Mouse (Mus musculus): ENCODE measurements around the gene Zbp1. TPM values are rescaled to one million over a fixed set of nuclear protein-coding genes. Genes with fewer than 3 reads are reported as not detected.

The Zbp1 gene
- polyA plus RNA-seq, 1 experiment from 2014 or later = 0.57 TPM

DNA sequence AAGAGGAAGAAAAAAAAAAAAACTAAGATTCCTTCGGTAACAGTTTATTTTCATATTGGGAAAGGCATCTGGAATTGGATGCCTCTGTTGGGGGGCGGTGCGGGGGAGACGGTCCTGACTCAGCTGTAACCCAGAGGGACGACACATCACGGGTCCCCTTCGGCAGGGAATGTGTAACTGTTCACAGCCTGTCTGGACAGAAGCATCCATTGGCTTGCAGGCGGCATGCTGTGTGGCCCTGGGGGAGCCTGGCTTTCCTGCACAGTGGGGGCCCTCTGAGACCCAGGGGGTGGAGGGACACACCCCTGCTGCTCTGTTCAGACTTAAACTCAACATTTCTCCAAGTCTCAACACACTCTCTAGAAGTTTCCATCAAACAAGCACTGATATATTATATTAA is 8.1 kb upstream of the Zbp1 start:
- ATAC-seq (ENCODE audit: extremely low read depth, insufficient number of reproducible peaks, low FRiP score, low TSS enrichment) = no peak
- 83% methylated on average over 8 of the region's 8 CpGs for WGBS

DNA sequence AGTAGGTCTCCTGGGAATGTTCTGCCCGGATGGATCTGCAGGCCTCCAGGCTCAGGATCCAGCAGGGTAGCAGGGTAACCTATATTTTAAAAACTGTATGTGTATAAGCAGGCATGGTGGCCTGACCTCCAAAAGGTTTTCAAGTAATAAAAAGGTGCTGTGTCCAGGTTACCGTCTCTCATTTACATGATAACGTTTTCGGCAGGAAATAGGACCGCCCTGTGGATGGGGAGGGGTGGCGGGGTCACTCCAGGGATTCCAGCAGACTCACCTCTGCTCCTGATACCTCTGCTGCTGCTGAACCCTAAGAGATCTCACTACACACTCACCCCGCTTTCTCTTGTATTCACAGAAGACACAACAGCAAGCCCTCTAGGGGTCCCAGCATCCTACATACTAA is 7.2 kb upstream of the Zbp1 start:
- no peaks in the 10 kb centered on the region for H3K27me3 ChIP-seq (replicated peaks)
- no peak for ATAC-seq (ENCODE audit: extremely low read depth, insufficient number of reproducible peaks, low FRiP score, low TSS enrichment)
- H3K27ac ChIP-seq (replicated peaks) = no peak overlapping the region
- H3K4me1 ChIP-seq = peaks cover 9% of the 10 kb centered on the region; the same call in 1 of the 2 replicates
- H3K4me2 ChIP-seq = no peak overlapping the region
- 72% methylated on average over 7 of the region's 7 CpGs for WGBS
- no peak overlapping the region for H3K4me3 ChIP-seq
- no peaks in the 10 kb centered on the region for H3K9me3 ChIP-seq
- peaks cover 46% of the 10 kb centered on the region for H3K36me3 ChIP-seq
- H3K9ac ChIP-seq = no peak overlapping the region

More for the DNA sequence above, 8.1 kb upstream of the Zbp1 start:
- Histone ChIP-seq H3K4me2 (no peak overlapping the region), H3K9ac (no peak overlapping the region), H3K4me1 (peaks cover 9% of the 10 kb centered on the region; the same call in 1 of the 2 replicates), H3K9me3 (no peaks in the 10 kb centered on the region), H3K27ac (replicated peaks) (no peak overlapping the region), H3K27me3 (replicated peaks) (no peaks in the 10 kb centered on the region), H3K36me3 (peaks cover 55% of the 10 kb centered on the region), H3K4me3 (no peak overlapping the region)

DNA sequence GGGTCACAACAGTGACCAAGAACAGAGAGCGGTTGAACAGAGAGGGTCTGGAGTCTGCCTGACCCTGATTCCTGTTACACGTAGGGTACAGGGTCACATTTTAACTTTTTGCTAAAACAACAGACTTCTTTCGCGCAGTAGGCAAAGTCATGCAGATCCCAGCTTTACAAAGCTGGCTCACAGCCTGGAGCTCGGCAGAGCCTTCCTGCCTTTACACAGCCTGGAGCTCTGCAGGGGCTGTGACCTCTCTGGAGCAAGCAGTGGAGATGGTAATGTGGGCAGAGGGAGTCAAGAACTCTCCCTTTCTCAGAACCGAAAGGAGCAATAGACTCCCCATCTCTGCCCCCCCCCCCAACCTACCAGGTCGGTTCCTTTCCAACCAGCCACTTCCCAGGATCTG is 6.1 kb upstream of the Zbp1 start:
- Histone ChIP-seq H3K9me3 (no peaks in the 10 kb centered on the region), H3K27ac (replicated peaks) (no peak overlapping the region), H3K4me2 (no peak overlapping the region), H3K9ac (no peak overlapping the region), H3K36me3 (peaks cover 37% of the 10 kb centered on the region), H3K27me3 (replicated peaks) (no peaks in the 10 kb centered on the region), H3K4me3 (no peak overlapping the region), H3K4me1 (peaks cover 2% of the 10 kb centered on the region; the same call in 1 of the 2 replicates)
- 51% methylated on average over 7 of the region's 7 CpGs for WGBS
- no peak for ATAC-seq (ENCODE audit: extremely low read depth, insufficient number of reproducible peaks, low FRiP score, low TSS enrichment)

DNA sequence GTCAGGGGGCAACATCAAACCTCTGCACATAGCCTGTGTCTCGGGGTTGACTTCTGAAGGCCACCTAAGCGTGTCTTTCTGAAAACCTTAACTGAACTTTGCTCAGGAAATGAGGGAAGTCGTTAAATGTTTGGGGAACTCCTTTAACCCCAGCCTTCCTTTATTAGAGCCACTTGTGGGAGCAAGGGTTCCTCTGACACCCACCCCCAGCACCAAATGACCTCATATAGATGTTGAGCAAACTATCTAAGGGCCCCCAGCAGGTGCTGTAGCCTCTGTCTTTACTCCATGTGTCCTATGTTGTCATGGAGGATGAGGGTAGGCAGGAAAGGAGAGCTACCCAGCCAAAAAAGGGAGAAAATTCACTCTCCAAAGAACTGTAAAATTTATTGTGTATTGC is 5.4 kb upstream of the Zbp1 start:
- no peak overlapping the region for H3K9ac ChIP-seq
- no peaks in the 10 kb centered on the region for H3K27me3 ChIP-seq (replicated peaks)
- H3K4me2 ChIP-seq = no peak overlapping the region
- WGBS = 69% methylated on average over 3 of the region's 3 CpGs
- peaks cover 35% of the 10 kb centered on the region for H3K36me3 ChIP-seq
- no peak overlapping the region for H3K27ac ChIP-seq (replicated peaks)
- H3K4me1 ChIP-seq = 0 out of 2 replicates have a peak, but pooled peaks cover 4% of the 10 kb centered on the region
- no peaks in the 10 kb centered on the region for H3K9me3 ChIP-seq
- ATAC-seq (ENCODE audit: extremely low read depth, insufficient number of reproducible peaks, low FRiP score, low TSS enrichment) = no peak
- no peak overlapping the region for H3K4me3 ChIP-seq

DNA sequence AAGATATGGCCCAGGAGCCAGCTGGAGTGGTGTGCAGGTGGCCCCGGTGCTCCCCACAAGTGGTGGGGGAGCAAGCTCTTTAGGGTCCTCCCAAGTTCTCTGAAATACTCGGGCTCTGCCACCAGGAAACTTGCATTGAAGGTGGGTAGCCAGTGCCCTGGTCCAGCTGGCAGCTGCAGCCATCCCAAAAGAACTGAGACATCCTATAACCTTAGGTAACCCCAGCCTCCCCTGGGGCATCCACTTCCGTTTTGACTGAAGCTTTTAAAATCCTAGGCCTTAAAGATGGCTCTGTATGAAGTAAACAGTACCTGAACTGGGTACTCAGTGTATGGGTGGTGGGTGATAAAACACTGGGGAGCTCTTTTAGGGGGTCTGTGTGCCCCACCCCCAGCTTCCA is 4.8 kb upstream of the Zbp1 start:
- H3K27me3 ChIP-seq (replicated peaks) = no peaks in the 10 kb centered on the region; the same call in 1 of the 2 replicates
- H3K4me2 ChIP-seq = no peak overlapping the region
- H3K36me3 ChIP-seq = peaks cover 29% of the 10 kb centered on the region
- ATAC-seq (ENCODE audit: extremely low read depth, insufficient number of reproducible peaks, low FRiP score, low TSS enrichment) = no peak
- H3K4me1 ChIP-seq = 0 out of 2 replicates have a peak, but pooled peaks cover 5% of the 10 kb centered on the region
- 68% methylated on average over 3 of the region's 3 CpGs for WGBS
- no peak overlapping the region for H3K27ac ChIP-seq (replicated peaks)
- H3K4me3 ChIP-seq = no peak overlapping the region
- H3K9me3 ChIP-seq = no peaks in the 10 kb centered on the region
- no peak overlapping the region for H3K9ac ChIP-seq

DNA sequence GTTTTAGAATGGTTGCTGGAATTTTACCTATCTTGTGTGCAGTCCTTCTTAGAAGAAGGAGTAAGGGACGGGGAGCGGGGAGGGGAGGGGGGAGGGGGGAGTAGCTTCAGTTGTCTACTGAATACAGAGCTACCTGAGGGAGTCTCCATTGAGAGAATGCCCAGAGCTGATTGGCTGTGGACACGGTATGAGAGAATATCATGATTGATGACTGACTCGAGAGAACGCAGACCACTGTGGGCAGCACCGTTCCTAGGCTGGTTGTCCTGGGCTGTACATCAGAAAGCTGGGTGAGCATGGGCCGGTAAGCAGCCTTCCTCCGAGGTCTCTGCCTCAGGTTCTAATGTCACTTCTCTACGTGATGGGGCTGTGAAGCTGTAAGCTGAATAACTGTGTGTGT is 2.0 kb upstream of the Zbp1 start:
- no peak overlapping the region for H3K4me2 ChIP-seq
- 0 out of 2 replicates have a peak, but pooled peaks cover 5% of the 10 kb centered on the region for H3K4me1 ChIP-seq
- ATAC-seq (ENCODE audit: extremely low read depth, insufficient number of reproducible peaks, low FRiP score, low TSS enrichment) = no peak
- peaks cover 18% of the 10 kb centered on the region for H3K27me3 ChIP-seq (replicated peaks)
- H3K27ac ChIP-seq (replicated peaks) = no peak overlapping the region
- H3K36me3 ChIP-seq = peaks cover 5% of the 10 kb centered on the region
- no peak overlapping the region for H3K9ac ChIP-seq
- no peak overlapping the region for H3K4me3 ChIP-seq
- WGBS = 80% methylated on average over 9 of the region's 9 CpGs
- H3K9me3 ChIP-seq = no peaks in the 10 kb centered on the region

DNA sequence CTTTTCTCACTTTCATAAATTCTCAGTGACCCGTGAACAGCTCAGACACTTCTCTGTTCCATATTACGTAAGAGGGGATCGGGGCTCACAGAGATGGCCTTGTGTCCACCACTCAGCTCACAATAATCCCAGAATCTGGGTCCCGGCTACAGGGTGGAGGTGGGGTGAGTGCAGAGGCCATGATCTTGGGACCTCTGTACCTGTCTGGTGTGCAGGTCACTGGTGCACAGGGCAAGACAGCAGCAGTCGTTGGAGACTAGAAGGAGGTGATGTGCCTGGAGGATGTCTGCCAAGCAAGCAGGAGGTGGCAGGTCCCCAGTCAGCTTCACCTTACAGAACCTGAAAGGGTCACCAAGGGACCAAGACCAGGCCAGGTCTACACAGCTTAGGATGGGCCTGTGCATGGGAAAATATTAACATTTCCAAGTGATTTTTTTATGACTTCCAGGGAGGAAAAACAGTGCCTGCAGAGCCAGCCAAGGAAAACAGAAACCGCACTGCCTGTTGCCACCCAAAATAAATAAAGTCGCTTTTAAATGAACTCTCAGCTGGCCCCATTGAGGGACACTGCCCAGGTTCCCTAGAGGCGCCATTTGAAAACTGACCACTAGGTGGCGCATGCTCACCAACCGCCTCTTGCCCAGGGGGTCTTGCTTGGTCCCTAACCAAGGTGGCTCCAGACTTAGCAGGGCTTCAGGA is 682 bp upstream of the Zbp1 start:
- Histone ChIP-seq H3K9me3 (no peaks in the 10 kb centered on the region), H3K4me3 (no peak overlapping the region), H3K36me3 (no peaks in the 10 kb centered on the region), H3K27me3 (replicated peaks) (peaks cover 21% of the 10 kb centered on the region), H3K4me1 (0 out of 2 replicates have a peak, but pooled peaks cover 5% of the 10 kb centered on the region), H3K9ac (no peak overlapping the region), H3K27ac (replicated peaks) (no peak overlapping the region), H3K4me2 (no peak overlapping the region)
- 40% methylated on average over 10 of the region's 10 CpGs for WGBS
- no peak; the same call in 1 of the 2 replicates for ATAC-seq (ENCODE audit: extremely low read depth, insufficient number of reproducible peaks, low FRiP score, low TSS enrichment)

DNA sequence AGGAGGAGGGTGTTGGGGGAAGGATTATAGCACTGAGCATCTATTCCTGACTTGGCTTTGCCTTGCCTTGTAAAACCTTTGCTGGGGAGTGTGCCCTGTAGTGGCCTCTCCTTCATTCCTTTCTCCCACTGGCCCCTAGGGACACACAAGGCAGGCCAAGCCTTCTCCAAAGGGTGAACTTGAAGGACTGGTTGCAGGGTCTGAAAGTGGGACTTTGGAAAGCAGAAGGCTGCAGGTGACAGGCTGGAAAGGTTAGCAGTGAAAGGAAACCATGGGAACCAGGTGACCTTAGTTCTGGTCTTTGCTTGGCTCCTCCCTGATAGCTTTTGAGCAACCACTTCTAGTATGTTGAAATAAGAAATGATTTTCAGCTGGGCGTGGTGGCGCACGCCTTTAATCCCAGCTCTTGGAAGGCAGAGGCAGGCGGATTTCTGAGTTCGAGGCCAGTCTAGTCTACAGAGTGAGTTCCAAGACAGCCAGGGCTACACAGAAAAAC is 912 bp downstream of the Zbp1 start:
- no peak overlapping the region for H3K4me2 ChIP-seq
- no peak overlapping the region for H3K9ac ChIP-seq
- no peaks in the 10 kb centered on the region for H3K9me3 ChIP-seq
- no peaks in the 10 kb centered on the region for H3K36me3 ChIP-seq
- 0 out of 2 replicates have a peak, but pooled peaks cover 5% of the 10 kb centered on the region for H3K4me1 ChIP-seq
- 81% methylated on average over 5 of the region's 5 CpGs for WGBS
- ATAC-seq (ENCODE audit: extremely low read depth, insufficient number of reproducible peaks, low FRiP score, low TSS enrichment) = no peak
- no peak overlapping the region for H3K4me3 ChIP-seq
- H3K27me3 ChIP-seq (replicated peaks) = peaks cover 25% of the 10 kb centered on the region
- no peak overlapping the region for H3K27ac ChIP-seq (replicated peaks)

DNA sequence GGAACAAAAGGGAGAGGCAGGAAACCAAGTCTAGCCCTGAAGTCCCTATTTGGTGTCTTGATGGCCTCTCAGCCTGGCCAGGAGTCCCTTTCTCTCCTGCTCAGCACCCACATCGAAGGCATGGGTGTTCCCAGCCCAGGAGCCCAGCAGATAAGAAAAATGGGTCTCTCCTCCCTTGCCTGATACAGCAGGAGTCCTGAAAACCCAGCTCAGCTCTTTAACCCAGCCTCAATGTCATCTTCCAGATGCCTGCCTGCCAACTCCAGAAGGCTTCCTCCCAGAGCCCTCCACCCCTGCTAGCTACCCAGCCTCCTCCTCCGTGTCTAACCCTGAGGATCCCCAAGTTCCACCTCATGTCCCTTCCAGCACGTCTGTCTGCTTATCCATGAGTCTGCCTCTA is 1.5 kb downstream of the Zbp1 start:
- Histone ChIP-seq H3K36me3 (no peaks in the 10 kb centered on the region), H3K9me3 (no peaks in the 10 kb centered on the region), H3K4me1 (0 out of 2 replicates have a peak, but pooled peaks cover 5% of the 10 kb centered on the region), H3K4me3 (no peak overlapping the region), H3K27ac (replicated peaks) (no peak overlapping the region), H3K4me2 (no peak overlapping the region), H3K9ac (no peak overlapping the region), H3K27me3 (replicated peaks) (peaks cover 30% of the 10 kb centered on the region)
- 51% methylated on average over 3 of the region's 3 CpGs for WGBS
- ATAC-seq (ENCODE audit: extremely low read depth, insufficient number of reproducible peaks, low FRiP score, low TSS enrichment) = no peak

DNA sequence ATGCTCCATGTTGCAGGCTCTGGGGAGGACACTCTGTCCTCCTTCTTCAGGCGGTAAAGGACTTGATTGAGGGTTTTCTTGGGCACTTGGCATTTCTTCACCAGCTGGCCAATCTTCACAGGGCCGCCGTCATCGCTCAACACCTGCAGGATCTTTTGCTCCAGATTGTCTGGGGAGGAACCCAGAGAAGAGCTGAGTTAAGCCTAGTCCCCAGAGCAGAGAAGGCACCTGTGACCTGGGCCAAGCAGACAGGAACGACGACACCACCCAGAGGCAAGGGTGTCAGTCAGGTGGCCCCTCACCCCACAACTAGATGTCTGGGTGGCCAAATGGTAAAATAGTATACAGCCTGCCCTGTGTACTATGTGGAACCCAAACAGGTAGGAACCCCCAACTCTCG is 1.9 kb downstream of the Zbp1 start:
- 80% methylated on average over 7 of the region's 7 CpGs for WGBS
- ATAC-seq (ENCODE audit: extremely low read depth, insufficient number of reproducible peaks, low FRiP score, low TSS enrichment) = no peak

DNA sequence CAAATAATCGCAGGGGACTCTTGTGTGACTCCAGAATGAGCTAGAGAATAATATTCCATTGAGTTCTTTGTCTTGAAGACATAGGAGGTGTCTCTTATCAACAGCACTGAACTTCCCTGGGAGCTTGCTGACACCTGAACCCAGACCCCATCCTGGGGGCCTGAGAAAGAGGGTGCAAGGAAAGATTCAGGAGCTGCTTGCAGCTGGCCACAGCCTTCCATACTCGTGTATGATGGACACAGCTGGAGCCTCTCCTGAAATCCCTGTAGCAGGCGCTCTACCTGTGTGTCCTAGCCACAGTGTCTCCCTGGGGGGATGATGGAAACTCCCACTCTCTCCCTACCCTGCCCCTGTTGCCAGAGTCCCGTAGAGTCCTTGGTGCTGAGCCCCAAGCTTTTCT is 6.5 kb downstream of the Zbp1 start:
- peaks cover 22% of the 10 kb centered on the region for H3K27me3 ChIP-seq (replicated peaks)
- H3K4me2 ChIP-seq = no peak overlapping the region
- no peak overlapping the region for H3K27ac ChIP-seq (replicated peaks)
- no peak overlapping the region for H3K9ac ChIP-seq
- H3K9me3 ChIP-seq = no peaks in the 10 kb centered on the region
- ATAC-seq (ENCODE audit: extremely low read depth, insufficient number of reproducible peaks, low FRiP score, low TSS enrichment) = no peak
- H3K4me3 ChIP-seq = no peak overlapping the region
- no peaks in the 10 kb centered on the region for H3K4me1 ChIP-seq
- no peaks in the 10 kb centered on the region for H3K36me3 ChIP-seq
- WGBS = 58% methylated on average over 4 of the region's 4 CpGs

More for the DNA sequence above, 1.9 kb downstream of the Zbp1 start:
- Histone ChIP-seq H3K36me3 (no peaks in the 10 kb centered on the region), H3K4me2 (no peak overlapping the region), H3K4me3 (no peak overlapping the region), H3K4me1 (0 out of 2 replicates have a peak, but pooled peaks cover 5% of the 10 kb centered on the region), H3K27me3 (replicated peaks) (peaks cover 30% of the 10 kb centered on the region), H3K9ac (no peak overlapping the region), H3K27ac (replicated peaks) (no peak overlapping the region), H3K9me3 (no peaks in the 10 kb centered on the region)

Data from heart, embryonic 13.5 days (tissue).